Mouse (Mus musculus) heart, embryonic 12.5 days (tissue): ENCODE measurements around the gene Rnaseh2a. TPM values are rescaled to one million over a fixed set of nuclear protein-coding genes. Genes with fewer than 3 reads are reported as not detected.
A peak's percentile ranks its signal among the peaks of the same experiment; 100 is the strongest.

Source experiments
- ATAC-seq: fragments of 200-750 bp; cut with Nextera tagmentation; 2 replicates; pipeline ENCODE4 v1.8.0; 2017; ENCODE audit warnings: moderate TSS enrichment, moderate library complexity; ENCODE audit not compliant: insufficient number of reproducible peaks, low FRiP score
- H3K27ac ChIP-seq: fragments of 300-500 bp; sonication (generic); 2 replicates; pipeline ENCODE4 v1.5.1; 2016; ENCODE audit warnings: mild to moderate bottlenecking, moderate library complexity; ENCODE audit not compliant: poor library complexity, severe bottlenecking
- H3K27me3 ChIP-seq: fragments of 300-500 bp; sonication (generic); replicated peaks from 2 replicates; pipeline ENCODE4 v1.6.1; 2016; ENCODE audit warnings: mild to moderate bottlenecking, moderate library complexity
- H3K36me3 ChIP-seq: fragments of 300-500 bp; sonication (generic); 2 replicates; pipeline ENCODE4 v1.6.1; 2016; ENCODE audit warnings: mild to moderate bottlenecking, moderate library complexity
- H3K4me1 ChIP-seq: fragments of 300-500 bp; sonication (generic); replicated peaks from 2 replicates; pipeline ENCODE4 v1.6.1; 2016; ENCODE audit warnings: mild to moderate bottlenecking
- H3K4me2 ChIP-seq: fragments of 300-500 bp; sonication (generic); 2 replicates; pipeline ENCODE4 v1.6.1; 2016; ENCODE audit warnings: mild to moderate bottlenecking, moderate library complexity
- H3K4me3 ChIP-seq: fragments of 300-500 bp; sonication (generic); 2 replicates; pipeline ENCODE4 v1.5.1; 2016; ENCODE audit warnings: mild to moderate bottlenecking
- H3K9ac ChIP-seq: fragments of 300-500 bp; sonication (generic); 2 replicates; pipeline ENCODE4 v1.6.1; 2016; ENCODE audit warnings: mild to moderate bottlenecking, moderate library complexity
- H3K9me3 ChIP-seq: fragments of 300-500 bp; sonication (generic); replicated peaks from 2 replicates; pipeline ENCODE4 v1.6.1; 2016; ENCODE audit warnings: mild to moderate bottlenecking, moderate library complexity
- WGBS: fragments of 180-500 bp; shearing (Covaris S2); methylation state at CpG from one replicate; pipeline ENCODE4 v1.1.7; 2016; 5-methylcytosine and 5-hydroxymethylcytosine counted together
- polyA plus RNA-seq: library from polyadenylated mRNA; unstranded; fragments of >200 nt; fragmentation: Nextera tagmentation; extraction: Ambion mirVana; gene quantifications from 2 replicates; pipeline ENCODE4 v1.2.1, GENCODE M21; 2016

Rnaseh2a gene
- polyA plus RNA-seq, 1 experiment from 2014 or later = 77.1 TPM

DNA sequence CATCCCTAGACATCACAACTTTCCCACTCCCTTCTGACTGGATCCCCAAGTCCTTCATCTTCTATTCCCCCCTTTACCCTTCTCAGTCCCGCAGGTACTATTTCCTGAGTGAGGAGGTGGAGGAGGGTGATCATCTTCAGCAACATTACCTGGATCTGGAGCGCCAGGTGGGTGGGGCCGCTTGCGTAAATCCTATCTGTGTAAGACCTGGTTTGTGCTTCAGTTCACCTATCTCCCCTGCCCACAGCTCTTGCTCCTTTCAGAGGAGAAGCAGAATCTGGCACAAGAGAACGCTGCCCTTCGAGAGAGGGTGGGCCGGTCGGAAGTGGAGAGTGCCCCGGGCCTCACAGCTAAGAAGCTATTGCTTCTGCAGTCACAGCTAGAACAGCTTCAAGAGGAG is 24.8 kb upstream of the Rnaseh2a start:
- Histone ChIP-seq H3K27me3 (peaks cover 39% of the 10 kb centered on the region), H3K36me3 (no peaks in the 10 kb centered on the region), H3K4me3 (no peak overlapping the region), H3K4me1 (peaks cover 15% of the 10 kb centered on the region), H3K9me3 (no peaks in the 10 kb centered on the region), H3K9ac (no peak overlapping the region), H3K4me2 (no peak overlapping the region), H3K27ac (no peak overlapping the region)
- ATAC-seq = no peak
- 86% methylated on average over 9 of the region's 9 CpGs for WGBS

DNA sequence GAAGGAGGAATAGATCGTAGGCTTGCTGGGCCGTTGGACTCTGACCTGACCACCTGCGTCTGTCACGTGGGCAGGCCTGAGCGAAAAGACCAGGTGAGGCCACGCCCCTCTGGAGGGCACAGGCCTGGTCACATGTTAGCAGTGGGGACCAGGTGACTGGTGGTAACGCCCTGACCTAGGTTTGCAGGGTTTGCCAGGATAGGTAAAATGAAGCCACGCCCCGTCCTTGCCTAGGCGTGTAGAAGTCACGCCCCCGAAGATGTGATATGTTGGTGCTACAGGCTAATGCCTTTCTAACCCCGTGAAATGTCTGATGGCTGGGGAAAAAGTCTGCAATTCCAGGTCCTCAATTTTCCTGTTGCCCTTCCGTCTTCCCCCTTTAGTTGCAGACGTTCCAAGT is 21.3 kb upstream of the Rnaseh2a start:
- peaks cover 32% of the 10 kb centered on the region for H3K27me3 ChIP-seq
- peak overlapping the region; percentile 83 for H3K9ac ChIP-seq
- 2% methylated on average over 15 of the region's 15 CpGs for WGBS
- peaks cover 19% of the 10 kb centered on the region for H3K4me1 ChIP-seq
- 0 out of 2 replicates have a peak overlapping the region, but pooled peaks have one; percentile 29 for H3K27ac ChIP-seq
- peak; percentile 72 for ATAC-seq
- H3K4me2 ChIP-seq = peak overlapping the region; percentile 98
- peak overlapping the region; percentile 67 for H3K4me3 ChIP-seq
- no peaks in the 10 kb centered on the region for H3K36me3 ChIP-seq
- no peaks in the 10 kb centered on the region; the same call in 1 of the 2 replicates for H3K9me3 ChIP-seq

DNA sequence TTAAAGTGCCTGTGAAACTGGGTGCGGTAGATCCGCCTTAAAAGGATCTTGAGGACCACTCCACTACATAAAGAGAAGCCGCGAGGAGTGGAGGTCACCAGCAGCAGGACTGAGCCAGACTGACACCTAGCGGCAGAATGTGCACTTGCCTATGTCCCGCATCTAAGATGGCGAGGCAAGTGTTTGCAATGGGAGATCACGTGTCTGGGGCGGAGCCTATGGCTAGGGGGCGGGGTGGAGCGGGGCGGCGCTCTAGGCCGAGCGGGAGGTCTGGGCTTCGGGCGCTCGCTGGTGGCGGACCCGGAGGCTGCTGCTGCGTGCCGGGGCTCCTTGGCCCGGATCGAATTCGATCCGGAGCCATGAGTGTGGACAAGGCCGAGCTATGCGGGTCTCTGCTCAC is 20.8 kb upstream of the Rnaseh2a start, which contains the start of gene Hook2:
Gene Hook2, plus strand, starts transcription at position 255 of the 400 bp plus-strand sequence.
- Histone ChIP-seq H3K9me3 (no peaks in the 10 kb centered on the region; the same call in 1 of the 2 replicates), H3K36me3 (no peaks in the 10 kb centered on the region), H3K4me3 (peak within 1 kb of the TSS; percentile 67), H3K27ac (0 out of 2 replicates have a peak within 1 kb of the TSS, but pooled peaks have one; percentile 30), H3K27me3 (peaks cover 27% of the 10 kb centered on the region), H3K4me1 (peaks cover 19% of the 10 kb centered on the region), H3K9ac (peak within 1 kb of the TSS; percentile 83), H3K4me2 (peak within 1 kb of the TSS; percentile 98)
- peak; percentile 92 for ATAC-seq
- WGBS = under 1% methylated on average over 28 of the region's 28 CpGs

DNA sequence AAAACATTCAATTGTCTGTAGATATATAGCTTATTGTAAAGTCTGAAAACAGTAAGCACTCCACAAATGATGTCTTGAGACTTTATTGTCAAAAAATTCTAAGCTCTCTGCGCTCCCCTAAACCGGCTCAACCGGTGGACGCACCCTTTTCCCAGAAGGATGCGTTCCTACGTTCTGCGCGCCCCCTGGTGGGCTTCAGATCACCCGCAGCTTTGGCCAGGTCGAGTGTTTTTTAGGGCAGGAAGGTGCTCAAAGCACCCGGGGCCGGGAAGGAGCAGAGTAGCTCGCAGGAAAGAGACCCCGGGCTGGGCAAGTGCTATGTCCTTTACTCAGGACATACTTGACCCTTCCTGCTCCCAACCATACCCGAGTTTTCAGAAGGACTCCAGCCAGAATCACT is 20.2 kb upstream of the Rnaseh2a start:
- H3K4me1 ChIP-seq = peaks cover 25% of the 10 kb centered on the region
- WGBS = under 1% methylated on average over 15 of the region's 15 CpGs
- peak overlapping the region; percentile 98 for H3K4me2 ChIP-seq
- peak overlapping the region; percentile 71 for H3K9ac ChIP-seq
- H3K9me3 ChIP-seq = no peaks in the 10 kb centered on the region; the same call in 1 of the 2 replicates
- peak overlapping the region; percentile 67 for H3K4me3 ChIP-seq
- no peaks in the 10 kb centered on the region for H3K36me3 ChIP-seq
- ATAC-seq = peak; percentile 62
- 0 out of 2 replicates have a peak overlapping the region, but pooled peaks have one; percentile 30 for H3K27ac ChIP-seq
- peaks cover 22% of the 10 kb centered on the region for H3K27me3 ChIP-seq

DNA sequence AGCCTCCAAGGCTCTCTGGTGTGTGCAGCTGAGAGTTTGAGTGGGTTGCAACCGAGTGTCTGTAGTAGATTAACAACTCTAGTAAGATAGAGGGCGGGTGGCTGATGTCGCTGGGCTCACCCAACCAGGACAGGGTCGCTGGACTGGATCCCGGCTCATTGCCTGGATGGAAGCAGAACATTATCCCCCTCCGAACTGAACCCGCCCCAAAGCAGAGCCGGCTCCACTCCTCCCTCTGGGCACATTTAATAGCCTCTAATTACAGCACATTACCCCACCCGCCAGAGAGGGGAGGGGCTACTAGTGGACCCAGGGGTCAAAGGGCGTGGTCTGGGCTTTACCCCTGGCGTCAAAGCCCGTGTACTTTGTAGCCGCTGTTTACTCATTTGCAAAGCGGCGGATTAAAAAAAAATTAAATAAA is 19.8 kb upstream of the Rnaseh2a start:
- no peak for ATAC-seq
- Histone ChIP-seq H3K27me3 (peaks cover 17% of the 10 kb centered on the region), H3K36me3 (no peaks in the 10 kb centered on the region), H3K9ac (0 out of 2 replicates have a peak overlapping the region, but pooled peaks have one; percentile 32), H3K4me3 (peak overlapping the region; percentile 16; the same call in 1 of the 2 replicates), H3K9me3 (no peaks in the 10 kb centered on the region; the same call in 1 of the 2 replicates), H3K27ac (no peak overlapping the region), H3K4me2 (peak overlapping the region; percentile 98), H3K4me1 (peaks cover 30% of the 10 kb centered on the region)
- WGBS = 16% methylated on average over 15 of the region's 15 CpGs

DNA sequence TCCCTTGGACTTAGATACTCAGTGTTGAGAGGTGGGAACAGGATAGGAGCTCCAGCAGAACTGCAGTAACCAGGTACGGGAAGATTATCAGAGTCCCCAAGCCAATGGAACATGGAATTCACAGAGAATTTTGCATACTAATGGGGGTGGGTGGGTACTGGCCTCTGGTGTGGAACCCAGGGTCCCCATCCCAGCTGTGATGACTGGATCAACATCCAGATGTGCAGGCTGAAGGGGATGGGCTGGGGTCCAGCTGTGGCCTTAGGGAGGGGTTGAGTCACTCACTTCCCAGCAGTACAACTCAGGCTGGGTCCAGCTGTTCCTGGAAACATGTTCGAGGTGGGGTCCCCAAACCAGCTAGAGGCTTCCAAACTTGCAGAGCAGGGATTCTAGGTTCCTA is 18.3 kb upstream of the Rnaseh2a start:
- Histone ChIP-seq H3K27ac (no peak overlapping the region), H3K4me3 (no peak overlapping the region), H3K4me1 (peaks cover 32% of the 10 kb centered on the region), H3K9me3 (no peaks in the 10 kb centered on the region; the same call in 1 of the 2 replicates), H3K4me2 (no peak overlapping the region), H3K27me3 (peaks cover 9% of the 10 kb centered on the region), H3K9ac (no peak overlapping the region), H3K36me3 (no peaks in the 10 kb centered on the region)
- 68% methylated on average over 2 of the region's 2 CpGs for WGBS
- no peak for ATAC-seq

DNA sequence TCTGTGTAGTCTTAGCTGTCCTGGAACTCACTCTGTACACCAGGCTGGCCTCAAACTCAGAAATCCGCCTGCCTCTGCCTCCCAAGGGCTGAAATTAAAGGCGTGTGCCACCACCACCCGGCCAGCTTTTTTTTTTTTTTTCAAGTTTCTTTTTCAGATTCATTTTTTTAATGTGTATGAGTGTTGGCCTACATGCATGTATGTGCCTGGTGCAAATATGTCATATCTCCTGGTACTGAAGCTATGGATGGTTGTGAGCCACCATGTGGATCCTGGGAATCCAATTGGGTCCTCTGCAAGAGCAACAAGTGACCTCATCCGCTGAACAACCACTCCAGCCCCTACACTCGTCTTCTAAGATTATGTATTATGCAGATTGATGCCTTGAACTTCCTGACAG is 17.8 kb upstream of the Rnaseh2a start:
- H3K36me3 ChIP-seq = no peaks in the 10 kb centered on the region
- H3K9ac ChIP-seq = no peak overlapping the region
- no peak overlapping the region for H3K27ac ChIP-seq
- H3K27me3 ChIP-seq = peaks cover 9% of the 10 kb centered on the region
- H3K9me3 ChIP-seq = no peaks in the 10 kb centered on the region; the same call in 1 of the 2 replicates
- ATAC-seq = no peak
- H3K4me1 ChIP-seq = peaks cover 35% of the 10 kb centered on the region
- no peak overlapping the region for H3K4me3 ChIP-seq
- no peak overlapping the region for H3K4me2 ChIP-seq
- 76% methylated on average over 5 of the region's 5 CpGs for whole genome bisulfite sequencing

DNA sequence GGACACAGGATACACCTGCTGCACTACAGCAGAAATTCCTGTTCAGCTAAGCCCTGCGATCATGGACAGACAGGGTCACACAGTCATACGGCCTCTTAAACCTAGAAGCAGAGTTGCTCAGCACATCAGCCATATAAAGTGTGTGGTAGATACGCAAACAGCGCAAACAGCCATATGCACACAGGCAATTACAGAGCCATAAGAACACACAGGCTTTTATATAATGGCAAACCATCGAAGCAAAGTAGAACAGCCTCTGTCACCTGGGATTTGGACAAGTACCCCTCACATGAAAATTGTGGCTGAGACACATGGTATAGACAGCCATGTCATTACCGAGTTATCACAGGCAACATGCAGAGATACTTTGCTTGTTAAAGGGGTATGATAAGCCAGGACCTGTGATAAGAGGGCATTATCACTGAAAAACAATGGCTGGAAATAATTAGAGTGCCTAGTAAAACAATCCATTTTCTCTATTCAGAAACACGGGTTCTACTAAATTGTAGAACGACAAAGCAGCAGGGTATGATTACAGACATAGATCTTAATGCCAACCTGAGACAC is 16.9 kb upstream of the Rnaseh2a start:
- Histone ChIP-seq H3K27ac (0 out of 2 replicates have a peak overlapping the region, but pooled peaks have one; percentile 4), H3K4me1 (peaks cover 45% of the 10 kb centered on the region), H3K4me2 (peak overlapping the region; percentile 98), H3K36me3 (no peaks in the 10 kb centered on the region), H3K9me3 (no peaks in the 10 kb centered on the region; the same call in 1 of the 2 replicates), H3K4me3 (peak overlapping the region; percentile 59), H3K9ac (peak overlapping the region; percentile 70; the same call in 1 of the 2 replicates), H3K27me3 (peaks cover 9% of the 10 kb centered on the region)
- 35% methylated on average over 8 of the region's 8 CpGs for WGBS
- no peak for ATAC-seq

DNA sequence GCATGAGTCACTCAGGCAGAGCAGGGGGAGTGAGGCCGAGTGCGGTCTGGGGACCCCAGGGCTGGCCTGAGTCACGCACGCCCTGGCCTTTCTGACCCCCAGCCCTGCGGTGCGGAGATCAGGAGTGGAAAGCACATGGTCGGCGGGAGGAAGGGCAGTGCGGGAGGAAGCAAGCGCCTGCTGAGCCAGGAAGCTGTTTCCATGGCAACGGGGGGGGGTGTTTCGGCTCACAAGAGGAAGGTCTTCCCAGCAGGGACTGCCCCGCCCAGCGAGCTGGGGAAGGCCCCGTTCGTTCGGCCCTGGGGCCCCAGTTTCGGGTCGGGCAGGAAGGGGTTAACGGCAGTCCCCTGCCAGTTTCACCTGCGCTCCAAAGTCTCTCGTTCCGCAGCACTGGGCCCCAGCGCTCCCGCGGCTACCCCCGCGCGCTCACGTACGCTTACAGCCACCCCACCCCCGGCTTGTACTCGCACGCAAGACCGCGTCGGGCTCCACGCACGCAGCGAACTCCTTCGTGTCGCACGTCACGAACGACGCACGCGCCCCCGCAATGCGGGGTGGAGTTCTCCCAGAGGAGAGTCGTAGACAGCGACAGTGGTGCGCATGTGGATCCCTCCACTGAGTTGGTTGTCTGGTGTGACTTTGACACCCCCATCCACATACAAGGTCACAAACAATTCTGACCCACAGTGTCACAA is 16.3 kb upstream of the Rnaseh2a start:
- ATAC-seq = peak; percentile 57
- Histone ChIP-seq H3K9ac (peak overlapping the region; percentile 70), H3K9me3 (no peaks in the 10 kb centered on the region; the same call in 1 of the 2 replicates), H3K27me3 (peaks cover 9% of the 10 kb centered on the region), H3K36me3 (no peaks in the 10 kb centered on the region), H3K4me2 (peak overlapping the region; percentile 98), H3K4me1 (peaks cover 47% of the 10 kb centered on the region), H3K4me3 (peak overlapping the region; percentile 59), H3K27ac (peak overlapping the region; percentile 39; the same call in 1 of the 2 replicates)
- WGBS = under 1% methylated on average over 53 of the region's 53 CpGs

DNA sequence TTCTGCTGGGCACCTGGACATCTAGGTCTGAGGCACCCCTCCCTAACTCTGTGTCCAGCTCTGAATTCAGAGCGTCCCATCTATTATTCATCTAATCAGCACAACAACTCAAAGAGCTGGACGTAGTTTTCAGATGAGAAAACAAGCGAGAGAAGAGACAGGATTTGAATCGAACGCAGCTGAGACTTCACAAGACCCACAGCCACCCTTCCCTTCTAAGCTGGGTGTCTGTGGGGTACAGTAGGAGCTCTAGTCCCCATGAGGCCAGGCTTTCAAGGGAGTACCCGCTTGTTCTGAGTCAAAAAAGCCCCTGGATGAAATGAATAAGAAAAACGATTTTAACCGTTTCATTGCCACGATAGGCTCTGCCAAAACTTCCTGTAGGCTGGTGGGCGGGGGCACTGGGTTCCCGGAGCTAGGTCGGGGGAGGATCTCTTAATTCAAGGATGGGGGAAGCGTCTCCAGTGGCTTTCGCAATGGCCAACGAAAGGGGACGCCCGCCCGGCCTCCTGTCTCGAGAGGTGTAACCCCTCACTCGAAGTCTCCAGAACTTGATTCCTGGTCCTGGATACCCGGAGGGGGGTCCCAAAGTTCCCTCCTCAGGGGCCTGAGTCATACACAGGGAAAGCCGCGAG is 15.6 kb upstream of the Rnaseh2a start:
- Histone ChIP-seq H3K4me3 (peak overlapping the region; percentile 59), H3K4me1 (peaks cover 51% of the 10 kb centered on the region), H3K9me3 (no peaks in the 10 kb centered on the region; the same call in 1 of the 2 replicates), H3K36me3 (no peaks in the 10 kb centered on the region), H3K9ac (peak overlapping the region; percentile 70), H3K27ac (peak overlapping the region; percentile 39; the same call in 1 of the 2 replicates), H3K4me2 (peak overlapping the region; percentile 98), H3K27me3 (peaks cover 9% of the 10 kb centered on the region)
- 2% methylated on average over 23 of the region's 23 CpGs for WGBS
- no peak for ATAC-seq
